Mouse (Mus musculus) E14TG2a.4 (cell line): Measurements from ENCODE around the gene Pla2g6.

Experiments used
- CTCF ChIP-seq: conservative IDR thresholded peaks from 2 replicates; pipeline ENCODE4 v1.5.1; 2014; ENCODE audit warnings: low read length
- NANOG ChIP-seq: IDR thresholded peaks from 2 replicates; pipeline ENCODE4 v1.6.1; 2014; ENCODE audit warnings: borderline replicate concordance, low read length, mixed read lengths
- POU5F1 ChIP-seq: IDR thresholded peaks from 2 replicates; pipeline ENCODE4 v1.6.1; 2014; ENCODE audit warnings: low read length, borderline replicate concordance

DNA sequence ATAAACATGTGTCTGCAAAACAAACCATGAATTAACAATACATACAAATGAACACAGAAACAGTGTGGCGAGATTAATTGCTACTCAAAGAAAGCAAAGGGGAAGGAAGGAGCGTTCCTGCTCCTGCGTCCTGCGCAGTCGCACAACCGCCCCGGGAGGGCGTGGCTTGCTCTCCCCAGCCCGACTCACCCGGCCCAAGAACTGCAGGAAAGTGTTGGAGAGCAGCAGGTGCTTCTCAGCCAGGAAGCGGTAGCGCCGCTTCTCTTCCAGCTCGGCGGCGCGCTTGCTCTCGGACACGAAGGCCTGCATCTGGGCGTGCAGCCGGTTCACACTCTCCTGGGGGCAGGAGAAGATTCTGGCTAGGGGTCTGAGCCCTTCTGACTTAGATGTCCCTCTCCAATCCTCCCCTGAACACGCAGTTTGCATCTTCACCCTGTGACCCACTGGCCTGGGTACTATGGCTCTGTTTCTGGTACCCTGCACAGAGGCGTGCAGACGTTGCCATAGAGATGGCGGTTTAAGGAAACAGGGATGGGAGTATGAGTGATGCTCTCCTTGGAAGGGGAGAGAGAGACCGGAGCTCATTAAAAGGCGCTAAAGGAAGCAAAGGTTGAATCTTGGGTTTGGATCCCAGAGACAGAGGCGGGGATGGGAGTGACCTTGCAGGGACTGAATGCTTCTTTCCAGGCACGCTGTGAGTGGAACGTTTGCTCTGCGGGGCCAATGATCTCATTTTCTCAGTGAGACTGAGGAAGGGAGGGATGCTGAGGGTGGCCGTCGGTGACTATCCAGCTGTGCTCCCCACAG, 57.7 kb downstream of the Pla2g6 start:
- no peak for TF ChIP-seq CTCF
- TF ChIP-seq NANOG: no peak
- TF ChIP-seq POU5F1: no peak
